Mouse (Mus musculus): ENCODE results near the gene Il2rb.

- TF ChIP-seq CTCF (IDR thresholded peaks at IDR 0.05) (peak; percentile 96), EP300 (IDR thresholded peaks at IDR 0.05) (no peak)
These were observed 36.9 kb upstream of the Il2rb start for GRCm38 (mm10) chr15:78531901-78532469.
